ENCODE assay signal across 16 mouse cellular contexts in the genomic region with DNA sequence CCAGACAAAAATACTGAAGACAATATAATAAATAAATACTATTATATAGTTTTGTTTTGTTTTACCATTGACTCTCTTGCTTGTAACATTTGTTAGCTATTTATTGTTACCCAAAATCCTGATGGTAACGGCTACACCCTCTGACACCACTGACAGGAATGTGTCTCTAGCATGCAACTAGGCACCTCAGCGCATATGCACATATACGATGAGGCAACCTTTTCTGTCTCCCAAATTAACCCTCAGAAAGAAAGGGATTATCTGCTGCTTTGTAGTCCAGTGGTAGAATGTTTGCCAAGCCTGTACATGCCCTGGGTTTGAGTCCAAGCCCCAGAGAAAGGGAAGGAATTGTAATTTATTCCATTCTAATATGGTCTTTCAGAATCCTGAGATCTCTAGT.
"Had no signal": no experiment of that assay in that cellular context is flagged by ENCODE, and none has a peak within 500 bp of the region (broad histone marks: within the 10 kb centered on the region; RNA-seq: fewer than 3 reads in every experiment).

No protein-coding gene starts in this region.

- H3K9me3 ChIP-seq: neural tube, embryonic 12.5 days; neural tube, embryonic 13.5 days; neural tube, embryonic 15.5 days; stomach, embryonic 15.5 days had no signal

- DNase-seq: retina, postnatal 1 day; right cerebral cortex, adult 18-20 months; right cerebral cortex, postnatal 14 days; right cerebral cortex, postnatal 25 days; right cerebral cortex, postnatal 4 days; thymus, adult 18-20 months; thymus, adult 2 months; thymus, postnatal 14 days; thymus, postnatal 25 days; thymus, postnatal 36 days; thymus, postnatal 4 days had no signal

- H3K4me2 ChIP-seq: neural tube, embryonic 12.5 days; neural tube, embryonic 13.5 days; neural tube, embryonic 15.5 days; stomach, embryonic 15.5 days had no signal

- H3K27ac ChIP-seq: neural tube, embryonic 12.5 days; neural tube, embryonic 13.5 days; neural tube, embryonic 15.5 days; stomach, embryonic 15.5 days; stomach, postnatal 0 days had no signal

- H3K4me3 ChIP-seq: neural tube, embryonic 12.5 days; neural tube, embryonic 13.5 days; neural tube, embryonic 15.5 days; stomach, embryonic 15.5 days had no signal

- H3K36me3 ChIP-seq: neural tube, embryonic 12.5 days; neural tube, embryonic 13.5 days; neural tube, embryonic 15.5 days; stomach, embryonic 15.5 days had no signal

- H3K27me3 ChIP-seq: neural tube, embryonic 12.5 days; neural tube, embryonic 13.5 days; neural tube, embryonic 15.5 days; stomach, embryonic 15.5 days had no signal

- H3K4me1 ChIP-seq: neural tube, embryonic 12.5 days; neural tube, embryonic 13.5 days; neural tube, embryonic 15.5 days; stomach, embryonic 15.5 days had no signal

- H3K9ac ChIP-seq: neural tube, embryonic 12.5 days; neural tube, embryonic 13.5 days; neural tube, embryonic 15.5 days; stomach, embryonic 15.5 days had no signal
